Mouse (Mus musculus) hindbrain, embryonic 15.5 days (tissue): Measurements from ENCODE around the gene Hoxc13. TPM values are rescaled to one million over a fixed set of nuclear protein-coding genes. Genes with fewer than 3 reads are reported as not detected.

Source experiments
- ATAC-seq: fragments of 200-750 bp; cut with Nextera tagmentation; 2 replicates; pipeline ENCODE4 v1.8.0; 2017; ENCODE audit warnings: low read depth, moderate number of reproducible peaks, moderate TSS enrichment; ENCODE audit not compliant: low FRiP score
- H3K27ac ChIP-seq: fragments of 300-500 bp; sonication (generic); replicated peaks from 2 replicates; pipeline ENCODE4 v1.5.1; 2015; ENCODE audit warnings: mild to moderate bottlenecking, inconsistent platforms
- H3K27me3 ChIP-seq: fragments of 300-500 bp; sonication (generic); 2 replicates; pipeline ENCODE4 v1.6.1; 2015; ENCODE audit warnings: control low read depth, inconsistent platforms
- H3K36me3 ChIP-seq: fragments of 300-500 bp; sonication (generic); 2 replicates; pipeline ENCODE4 v1.6.1; 2015; ENCODE audit warnings: control low read depth, inconsistent platforms
- H3K4me1 ChIP-seq: fragments of 300-500 bp; sonication (generic); replicated peaks from 2 replicates; pipeline ENCODE4 v1.6.1; 2015; ENCODE audit warnings: control low read depth, inconsistent platforms
- H3K4me2 ChIP-seq: fragments of 300-500 bp; sonication (generic); 2 replicates; pipeline ENCODE4 v1.6.1; 2015; ENCODE audit warnings: moderate library complexity, mild to moderate bottlenecking, inconsistent platforms
- H3K4me3 ChIP-seq: fragments of 300-500 bp; sonication (generic); 2 replicates; pipeline ENCODE4 v1.5.1; 2015; ENCODE audit warnings: mild to moderate bottlenecking, inconsistent platforms
- H3K9ac ChIP-seq: fragments of 300-500 bp; sonication (generic); 2 replicates; pipeline ENCODE4 v1.6.1; 2015; ENCODE audit warnings: inconsistent platforms
- H3K9me3 ChIP-seq: fragments of 300-500 bp; sonication (generic); 2 replicates; pipeline ENCODE4 v1.6.1; 2016; ENCODE audit warnings: control low read depth, inconsistent platforms
- WGBS: fragments of 180-500 bp; shearing (Covaris S2); methylation state at CpG from one replicate; pipeline ENCODE4 v1.1.7; 2015; 5-methylcytosine and 5-hydroxymethylcytosine counted together
- polyA plus RNA-seq: library from polyadenylated mRNA; unstranded; fragments of >200 nt; fragmentation: Nextera tagmentation; extraction: Ambion mirVana; gene quantifications from 2 replicates; pipeline ENCODE4 v1.2.1, GENCODE M21; 2015

Gene Hoxc13
- polyA plus RNA-seq, 1 experiment from 2014 or later: not detected

- H3K27me3 ChIP-seq: peaks cover 83% of the 10 kb centered on the region
- WGBS: 1% methylated on average over 12 of the region's 12 CpGs
- H3K4me3 ChIP-seq: no peak overlapping the region
- H3K27ac ChIP-seq: no peak overlapping the region
- H3K4me1 ChIP-seq: no peaks in the 10 kb centered on the region
- no peak for ATAC-seq
- H3K36me3 ChIP-seq: no peaks in the 10 kb centered on the region
- no peak overlapping the region for H3K4me2 ChIP-seq
- H3K9ac ChIP-seq: no peak overlapping the region
- no peaks in the 10 kb centered on the region for H3K9me3 ChIP-seq
Measured at GRCm38 (mm10) chr15:102956906-102957305, 36.0 kb downstream of the Hoxc13 start.

- H3K36me3 ChIP-seq: no peaks in the 10 kb centered on the region
- H3K9ac ChIP-seq: no peak overlapping the region
- H3K4me3 ChIP-seq: no peak overlapping the region
- peaks cover 84% of the 10 kb centered on the region for H3K27me3 ChIP-seq
- H3K27ac ChIP-seq: no peak overlapping the region
- no peaks in the 10 kb centered on the region for H3K4me1 ChIP-seq
- H3K4me2 ChIP-seq: no peak overlapping the region
- no peaks in the 10 kb centered on the region for H3K9me3 ChIP-seq
- 1% methylated on average over 13 of the region's 13 CpGs for WGBS
- no peak for ATAC-seq
Measured at GRCm38 (mm10) chr15:102959663-102960191, 38.8 kb downstream of the Hoxc13 start.

GRCm38 (mm10) chr15:102961728-102962127 lies 40.8 kb downstream of the Hoxc13 start:
- H3K4me1 ChIP-seq: no peaks in the 10 kb centered on the region
- no peaks in the 10 kb centered on the region for H3K36me3 ChIP-seq
- no peak overlapping the region for H3K4me2 ChIP-seq
- no peak overlapping the region for H3K9ac ChIP-seq
- no peak overlapping the region for H3K4me3 ChIP-seq
- no peak overlapping the region for H3K27ac ChIP-seq
- 2% methylated on average over 6 of the region's 6 CpGs for WGBS
- peaks cover 94% of the 10 kb centered on the region for H3K27me3 ChIP-seq
- no peaks in the 10 kb centered on the region for H3K9me3 ChIP-seq
- ATAC-seq: no peak

GRCm38 (mm10) chr15:102962492-102962891 lies 41.6 kb downstream of the Hoxc13 start:
- no peaks in the 10 kb centered on the region for H3K36me3 ChIP-seq
- no peaks in the 10 kb centered on the region for H3K9me3 ChIP-seq
- no peak for ATAC-seq
- H3K4me2 ChIP-seq: no peak overlapping the region
- H3K4me1 ChIP-seq: no peaks in the 10 kb centered on the region
- H3K27ac ChIP-seq: no peak overlapping the region
- 3% methylated on average over 13 of the region's 13 CpGs for WGBS
- H3K4me3 ChIP-seq: no peak overlapping the region
- no peak overlapping the region for H3K9ac ChIP-seq
- H3K27me3 ChIP-seq: peaks cover 94% of the 10 kb centered on the region

GRCm38 (mm10) chr15:102963259-102963658 lies 42.4 kb downstream of the Hoxc13 start:
- 5% methylated on average over 8 of the region's 8 CpGs for WGBS
- ATAC-seq: no peak
- no peak overlapping the region for H3K4me2 ChIP-seq

GRCm38 (mm10) chr15:102963671-102964640 lies 43.1 kb downstream of the Hoxc13 start:
- no peaks in the 10 kb centered on the region for H3K9me3 ChIP-seq
- no peaks in the 10 kb centered on the region for H3K36me3 ChIP-seq
- 2% methylated on average over 28 of the region's 28 CpGs for WGBS
- no peak overlapping the region for H3K4me2 ChIP-seq
- no peaks in the 10 kb centered on the region for H3K4me1 ChIP-seq
- H3K27ac ChIP-seq: no peak overlapping the region
- no peak for ATAC-seq
- H3K9ac ChIP-seq: no peak overlapping the region
- no peak overlapping the region for H3K4me3 ChIP-seq
- peaks cover 92% of the 10 kb centered on the region for H3K27me3 ChIP-seq

More at GRCm38 (mm10) chr15:102963259-102963658, 42.4 kb downstream of the Hoxc13 start:
- Histone ChIP-seq H3K4me3 (no peak overlapping the region), H3K36me3 (no peaks in the 10 kb centered on the region), H3K9me3 (no peaks in the 10 kb centered on the region), H3K4me1 (no peaks in the 10 kb centered on the region), H3K9ac (no peak overlapping the region), H3K27ac (no peak overlapping the region), H3K27me3 (peaks cover 93% of the 10 kb centered on the region)

GRCm38 (mm10) chr15:102965003-102965891 lies 44.3 kb downstream of the Hoxc13 start:
- ATAC-seq: no peak
- Histone ChIP-seq H3K9ac (no peak overlapping the region), H3K27ac (no peak overlapping the region), H3K36me3 (no peaks in the 10 kb centered on the region), H3K4me3 (no peak overlapping the region), H3K4me2 (no peak overlapping the region), H3K9me3 (no peaks in the 10 kb centered on the region), H3K4me1 (no peaks in the 10 kb centered on the region), H3K27me3 (peaks cover 95% of the 10 kb centered on the region)
- WGBS: 4% methylated on average over 26 of the region's 26 CpGs

- ATAC-seq: no peak
- peaks cover 96% of the 10 kb centered on the region for H3K27me3 ChIP-seq
- no peak overlapping the region for H3K9ac ChIP-seq
- H3K27ac ChIP-seq: no peak overlapping the region
- WGBS: 3% methylated on average over 29 of the region's 30 CpGs
- no peaks in the 10 kb centered on the region for H3K4me1 ChIP-seq
- no peaks in the 10 kb centered on the region for H3K36me3 ChIP-seq
- peak overlapping the region; percentile 18; the same call in 1 of the 2 replicates for H3K4me2 ChIP-seq
- 0 out of 2 replicates have a peak overlapping the region, but pooled peaks have one; percentile 2 for H3K4me3 ChIP-seq
- H3K9me3 ChIP-seq: no peaks in the 10 kb centered on the region
Measured at GRCm38 (mm10) chr15:102965892-102966775, 45.2 kb downstream of the Hoxc13 start.

- no peak for ATAC-seq
Measured at GRCm38 (mm10) chr15:102966776-102967311, 45.9 kb downstream of the Hoxc13 start, which contains the start of gene Hoxc10. TSS of gene Hoxc10 (plus strand) at chr15:102966796.

GRCm38 (mm10) chr15:102967312-102967510 lies 46.3 kb downstream of the Hoxc13 start, which contains the start of gene Hoxc5:
TSS of gene Hoxc5 (plus strand) at chr15:102967443.
- WGBS: 3% methylated on average over 12 of the region's 12 CpGs
- no peak within 1 kb of the TSS for H3K9ac ChIP-seq

More at GRCm38 (mm10) chr15:102966776-102967311, 45.9 kb downstream of the Hoxc13 start, which contains the start of gene Hoxc10:
- H3K4me1 ChIP-seq: no peaks in the 10 kb centered on the region
- WGBS: 4% methylated on average over 27 of the region's 27 CpGs
- no peaks in the 10 kb centered on the region for H3K9me3 ChIP-seq
- peak within 1 kb of the TSS; percentile 18; the same call in 1 of the 2 replicates for H3K4me2 ChIP-seq
- no peak within 1 kb of the TSS for H3K9ac ChIP-seq
- H3K27me3 ChIP-seq: peaks cover 96% of the 10 kb centered on the region
- H3K27ac ChIP-seq: no peak within 1 kb of the TSS
- no peaks in the 10 kb centered on the region for H3K36me3 ChIP-seq
- 0 out of 2 replicates have a peak within 1 kb of the TSS, but pooled peaks have one; percentile 2 for H3K4me3 ChIP-seq

More at GRCm38 (mm10) chr15:102967312-102967510, 46.3 kb downstream of the Hoxc13 start, which contains the start of gene Hoxc5:
- H3K36me3 ChIP-seq: no peaks in the 10 kb centered on the region
- H3K4me1 ChIP-seq: no peaks in the 10 kb centered on the region
- peak within 1 kb of the TSS; percentile 18; the same call in 1 of the 2 replicates for H3K4me2 ChIP-seq
- 0 out of 2 replicates have a peak within 1 kb of the TSS, but pooled peaks have one; percentile 2 for H3K4me3 ChIP-seq
- no peak for ATAC-seq
- peaks cover 97% of the 10 kb centered on the region for H3K27me3 ChIP-seq
- no peak within 1 kb of the TSS for H3K27ac ChIP-seq
- no peaks in the 10 kb centered on the region for H3K9me3 ChIP-seq
